Mouse (Mus musculus): Measurements from ENCODE around the gene Gm7879. TPM values are rescaled to one million over a fixed set of nuclear protein-coding genes. Genes with fewer than 3 reads are reported as not detected.

Gm7879 gene
- total RNA-seq, 4 experiments from 2014 or later: 5.9 to 10.6 (median 9.9) TPM

DNA sequence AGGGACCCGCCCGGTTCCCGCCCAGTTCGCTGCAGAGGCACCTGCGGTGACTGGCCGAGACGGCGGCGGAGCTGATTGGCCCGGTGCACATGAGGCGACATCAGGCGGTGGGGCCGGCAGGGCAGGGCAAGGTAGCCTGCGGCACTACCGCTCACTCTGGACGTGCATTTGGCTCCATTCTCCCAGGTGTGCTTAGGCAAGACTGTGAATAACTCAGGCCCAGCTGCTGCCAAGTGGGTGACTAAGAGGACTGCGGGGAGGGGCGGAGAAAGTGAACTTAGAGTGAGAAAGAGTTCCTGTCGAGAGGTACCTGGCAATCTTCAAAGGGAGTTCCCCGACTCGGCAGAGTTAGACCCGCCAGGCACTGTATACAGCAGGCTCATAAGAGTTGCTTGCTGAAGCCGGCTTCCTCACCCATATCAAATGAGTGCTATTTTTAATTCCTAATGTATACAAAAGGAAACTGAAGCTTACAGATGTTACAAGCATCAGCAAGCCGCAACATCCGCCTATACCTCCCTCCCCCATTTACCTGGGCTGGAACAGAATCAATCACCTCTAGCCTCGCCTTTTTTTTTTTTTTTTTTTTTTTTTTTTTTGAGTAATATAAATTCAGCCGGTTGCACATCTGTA is 35.3 kb downstream of the Gm7879 start:
- peak in 1 of 2 experiments; percentile 5 for DNase-seq (ENCODE audit: low spot score in 2 of 2)

DNA sequence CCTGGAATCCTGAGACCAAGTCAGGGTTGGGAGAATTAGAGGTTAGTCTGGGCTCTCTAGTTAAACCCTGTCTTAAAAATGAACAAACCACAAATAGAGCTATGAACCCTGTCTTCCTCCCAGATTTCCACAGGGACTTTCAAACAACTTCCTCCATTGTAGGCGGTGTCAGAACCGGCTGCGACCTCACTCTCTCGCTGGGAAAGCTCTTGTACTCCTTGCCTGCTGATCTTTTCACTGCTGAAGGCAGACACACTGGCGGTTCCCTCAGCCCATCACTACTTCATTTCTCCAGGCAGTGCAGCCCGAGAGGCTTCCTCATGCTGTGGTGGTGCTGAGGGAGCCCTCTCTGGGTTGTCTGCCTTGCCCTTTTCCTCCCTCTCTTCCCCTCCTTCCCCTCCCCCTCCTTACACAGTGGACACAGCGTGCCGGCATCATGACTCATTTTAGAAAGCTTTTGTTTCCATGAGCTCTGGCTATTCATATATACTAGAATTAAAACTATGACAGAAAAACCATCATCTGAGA is 35.9 kb downstream of the Gm7879 start:
- DNase-seq (ENCODE audit: low spot score in 2 of 2): no peak

DNA sequence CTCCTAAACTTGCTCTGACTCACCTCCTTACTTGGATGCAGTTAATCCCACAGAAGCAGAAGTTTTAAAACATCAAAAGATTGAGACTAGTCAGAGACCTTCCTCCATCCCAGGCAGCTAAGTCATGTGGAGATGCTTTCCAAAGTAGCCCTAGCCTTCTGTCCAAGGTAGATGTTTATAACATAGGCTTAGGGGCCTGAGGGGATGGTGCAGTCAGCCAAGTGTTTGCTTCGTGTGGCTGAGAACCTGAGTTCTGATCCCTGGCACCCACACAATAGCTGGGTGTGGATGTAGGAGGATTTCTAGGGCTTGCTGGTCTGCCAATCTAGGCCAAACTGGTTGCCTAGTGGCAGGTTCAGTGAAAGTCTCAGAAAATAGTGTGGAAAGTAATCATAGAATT is 40.3 kb downstream of the Gm7879 start:
- DNase-seq (ENCODE audit: low spot score in 2 of 2): no peak

DNA sequence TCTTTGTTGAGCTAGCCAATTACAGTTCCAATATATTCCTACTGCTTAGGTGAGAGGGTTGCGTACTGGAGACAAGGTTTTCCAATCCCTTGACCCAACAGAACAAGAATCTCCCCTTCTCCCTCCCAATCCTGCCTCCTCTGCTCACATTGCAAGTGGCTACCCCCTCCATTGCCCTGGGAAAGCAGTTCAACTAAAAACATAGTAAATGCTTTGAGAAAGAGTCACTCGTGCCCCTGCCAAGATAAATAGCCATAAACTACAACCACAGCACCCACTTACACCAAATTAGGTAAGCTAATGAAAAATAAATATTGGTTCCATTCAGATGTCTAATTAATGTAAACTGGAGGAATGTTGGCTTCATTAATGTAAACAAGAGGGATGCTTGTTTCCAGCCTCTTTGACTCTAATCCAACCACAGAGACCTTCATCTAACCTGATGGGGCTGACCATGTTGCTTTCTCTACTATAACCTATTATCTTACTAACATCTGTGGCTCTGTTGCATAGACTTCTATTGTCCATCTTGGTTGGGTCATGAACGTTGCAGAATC is 47.0 kb downstream of the Gm7879 start:
- DNase-seq (ENCODE audit: low spot score in 2 of 2): no peak

DNA sequence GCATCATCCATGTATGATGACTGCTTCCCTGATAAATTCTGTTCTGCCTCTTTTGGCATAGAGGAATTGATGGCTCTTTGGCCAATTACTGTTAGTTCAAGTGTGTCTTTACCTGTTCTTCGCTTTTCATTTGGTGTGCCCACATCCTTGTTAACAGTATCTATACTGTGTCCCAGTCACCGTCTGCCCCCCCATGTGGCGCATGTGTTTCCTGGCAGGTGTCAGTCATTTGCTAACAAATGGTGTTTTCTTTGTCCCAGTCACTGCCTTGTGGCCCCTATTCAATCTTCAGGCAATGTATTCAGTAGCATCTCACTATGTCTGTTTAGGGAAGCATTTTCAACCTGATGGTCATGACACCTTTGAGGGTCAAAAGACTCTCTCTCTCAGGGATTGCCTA is 48.1 kb downstream of the Gm7879 start:
- DNase-seq (ENCODE audit: low spot score in 2 of 2): no peak

Other genes starting within 250 kb of the Gm7879 start
- under 1 TPM in 1 of 4 experiments, not detected in 3; 0.37 TPM for gene Bst1, start 94.3 kb upstream of the Gm7879 start, total RNA-seq (2022)
- 100 to 1,000 TPM in 1 of 4 experiments, 10 to 100 TPM in 3; 80.2 to 102 (median 94.4) TPM for gene Fbxl5, start 91.5 kb upstream of the Gm7879 start, total RNA-seq (2022)
- 1 to 10 TPM; 4.5 to 5.9 (median 5.2) TPM for gene Cd38, start 44.6 kb upstream of the Gm7879 start, total RNA-seq (2022)
- gene Fgfbp1, start 68.6 kb downstream of the Gm7879 start, total RNA-seq (2022): 1 to 10 TPM in 1 of 4 experiments, under 1 TPM in 2, not detected in 1; 0.76 to 1.3 (median 0.87) TPM
- gene Prom1, start 188.9 kb downstream of the Gm7879 start, total RNA-seq (2022): 10 to 100 TPM; 12.8 to 18.8 (median 15.4) TPM

Data from layer of hippocampus, adult 8-10 months (tissue).